Mouse (Mus musculus): ENCODE measurements around the gene Itfg2. TPM values are rescaled to one million over a fixed set of nuclear protein-coding genes. Genes with fewer than 3 reads are reported as not detected.

The Itfg2 gene
- 38.7 TPM for polyA plus RNA-seq (2017; shearing (Covaris generic))

DNA sequence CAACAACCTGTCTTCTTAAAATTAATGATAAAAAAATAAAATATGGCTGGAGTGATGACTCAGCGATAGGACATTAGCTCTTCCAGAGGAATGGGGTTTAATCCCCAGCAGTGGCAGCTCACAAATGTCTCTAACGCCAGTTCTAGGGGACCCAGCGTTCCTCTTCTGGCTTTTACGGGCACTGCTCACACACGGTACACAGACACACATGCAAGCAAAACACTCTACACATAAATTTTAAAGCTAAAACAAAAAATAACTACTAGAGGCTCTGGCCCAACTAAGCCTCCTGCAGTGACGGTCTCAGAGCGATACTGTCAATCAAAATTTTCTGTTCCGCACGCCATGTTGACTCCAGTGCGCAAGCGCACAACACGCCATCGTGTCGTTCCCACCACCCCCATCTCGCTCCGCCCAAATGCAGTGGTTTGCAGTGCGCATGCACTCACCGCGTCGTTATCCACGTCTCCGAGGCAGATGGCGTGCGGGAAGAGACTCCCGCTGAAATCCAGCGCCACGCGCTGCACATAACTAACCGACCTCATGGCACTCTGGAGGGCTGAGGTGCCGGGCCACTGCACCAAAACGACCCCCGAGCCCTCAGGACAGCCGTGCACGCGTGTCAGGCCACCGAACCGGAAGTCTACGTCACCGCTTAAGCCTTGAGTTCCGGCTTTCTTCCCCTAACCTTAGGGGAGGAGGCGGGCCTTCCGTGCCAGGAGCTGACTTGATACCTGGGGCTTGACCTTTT is at the start of gene Itfg2:
Itfg2 (minus strand) TSS at position 663 of the 751 bp plus-strand sequence.

GRCm38 (mm10) chr6:128438317-128438870 is 13.7 kb upstream of the Itfg2 start, which contains the start of gene Fkbp4:
TSS of gene Fkbp4 (minus strand) at chr6:128438677.

DNA sequence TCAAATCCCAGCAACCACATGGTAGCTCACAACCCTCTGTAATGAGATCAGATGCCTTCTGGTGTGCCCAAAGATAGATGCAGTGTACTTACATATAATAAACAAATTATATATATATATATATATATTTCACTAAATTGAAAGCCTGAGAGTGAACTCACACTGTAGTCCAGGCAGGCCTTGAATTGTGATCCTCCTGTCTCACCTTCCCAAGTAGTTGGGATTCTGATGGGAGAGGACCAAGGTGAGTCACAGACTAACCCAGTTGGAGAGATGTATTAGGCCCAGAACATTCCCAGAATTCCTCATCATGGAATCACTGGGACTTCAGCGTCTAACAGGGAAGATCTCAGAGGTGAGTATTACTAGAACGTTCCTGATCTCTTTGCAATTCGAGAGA is 25.7 kb downstream of the Itfg2 start, which contains the start of gene Nrip2:
Nrip2 (plus strand) TSS at position 301 of the 400 bp plus-strand sequence.

GRCm38 (mm10) chr6:128375192-128375591 is 49.5 kb downstream of the Itfg2 start, which contains the start of the genes Tex52 and Gm44596:
TSS of gene Tex52 (plus strand) at chr6:128375456.
TSS of gene Gm44596 (plus strand) at chr6:128375503.

DNA sequence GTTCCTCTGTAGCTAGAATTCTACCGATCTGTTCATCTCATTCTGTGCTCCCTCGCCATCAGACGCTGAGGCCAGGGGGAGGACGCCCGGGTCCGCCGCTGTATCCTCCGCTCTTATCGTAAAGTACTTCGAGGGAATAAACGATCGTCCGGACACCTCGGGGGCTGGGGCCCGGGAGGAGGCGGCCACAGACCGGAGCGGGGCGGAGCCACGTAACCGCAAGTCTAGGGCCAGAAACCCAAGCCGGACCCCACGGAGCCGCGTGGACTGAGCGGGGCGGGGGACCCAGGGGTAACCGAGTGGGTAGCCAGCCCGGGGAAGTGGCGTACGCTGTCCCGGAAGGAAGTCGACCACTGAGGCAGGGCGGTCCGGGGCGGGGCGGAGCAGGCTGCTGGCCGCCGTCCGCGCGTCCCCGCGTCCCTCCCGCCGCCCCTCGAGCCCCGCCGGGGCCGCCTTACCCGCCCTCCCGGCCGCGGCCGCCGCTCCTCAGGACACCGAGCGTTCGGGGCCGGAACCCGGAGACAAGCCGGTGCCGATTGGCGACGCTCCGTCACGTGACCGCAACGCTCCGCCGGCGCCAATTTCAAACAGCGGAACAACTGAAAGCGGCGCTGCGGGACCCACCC is 62.2 kb downstream of the Itfg2 start, which contains the start of the genes Rhno1 and Foxm1:
Rhno1 (minus strand) TSS at position 531 of the 626 bp plus-strand sequence.
Foxm1 (plus strand) TSS at position 587 of the 626 bp plus-strand sequence.

Other genes starting within 250 kb of the Itfg2 start
- not detected for gene Tead4, start 124.1 kb downstream of the Itfg2 start, polyA plus RNA-seq (2017; shearing (Covaris generic))
- 1.3 TPM for gene Tulp3, start 69.1 kb downstream of the Itfg2 start, polyA plus RNA-seq (2017; shearing (Covaris generic))
- 61.2 TPM for gene Rhno1, start 62.0 kb downstream of the Itfg2 start, polyA plus RNA-seq (2017; shearing (Covaris generic))
- gene Foxm1, start 62.0 kb downstream of the Itfg2 start, polyA plus RNA-seq (2017; shearing (Covaris generic)) = 3.7 TPM
- gene Tex52, start 49.5 kb downstream of the Itfg2 start, polyA plus RNA-seq (2017; shearing (Covaris generic)) = not detected
- not detected for gene Gm44596, start 49.4 kb downstream of the Itfg2 start, polyA plus RNA-seq (2017; shearing (Covaris generic))
- 1.4 TPM for gene Nrip2, start 25.6 kb downstream of the Itfg2 start, polyA plus RNA-seq (2017; shearing (Covaris generic))
- 155 TPM for gene Fkbp4, start 13.7 kb upstream of the Itfg2 start, polyA plus RNA-seq (2017; shearing (Covaris generic))
- not detected for gene Pzp, start 101.8 kb upstream of the Itfg2 start, polyA plus RNA-seq (2017; shearing (Covaris generic))
- 0.22 TPM for gene A2ml1, start 156.7 kb upstream of the Itfg2 start, polyA plus RNA-seq (2017; shearing (Covaris generic))
- gene Klrb1a, start 198.6 kb upstream of the Itfg2 start, polyA plus RNA-seq (2017; shearing (Covaris generic)) = not detected
- gene Clec2h, start 237.5 kb upstream of the Itfg2 start, polyA plus RNA-seq (2017; shearing (Covaris generic)) = not detected

Measured in CD4-positive, CD25-positive, alpha-beta regulatory T cell (primary cell).